Mouse (Mus musculus): Measurements from ENCODE around the gene Nt5dc2. TPM values are rescaled to one million over a fixed set of nuclear protein-coding genes. Genes with fewer than 3 reads are reported as not detected.

The Nt5dc2 gene
- polyA plus RNA-seq (2014; fragmentation: Illumina TruSeq; extraction: RNeasy Lipid Tissue Mini Kit (QIAGEN cat#74804); ENCODE audit: insufficient read depth, low read depth, low replicate concordance): 48.3 TPM

DNA sequence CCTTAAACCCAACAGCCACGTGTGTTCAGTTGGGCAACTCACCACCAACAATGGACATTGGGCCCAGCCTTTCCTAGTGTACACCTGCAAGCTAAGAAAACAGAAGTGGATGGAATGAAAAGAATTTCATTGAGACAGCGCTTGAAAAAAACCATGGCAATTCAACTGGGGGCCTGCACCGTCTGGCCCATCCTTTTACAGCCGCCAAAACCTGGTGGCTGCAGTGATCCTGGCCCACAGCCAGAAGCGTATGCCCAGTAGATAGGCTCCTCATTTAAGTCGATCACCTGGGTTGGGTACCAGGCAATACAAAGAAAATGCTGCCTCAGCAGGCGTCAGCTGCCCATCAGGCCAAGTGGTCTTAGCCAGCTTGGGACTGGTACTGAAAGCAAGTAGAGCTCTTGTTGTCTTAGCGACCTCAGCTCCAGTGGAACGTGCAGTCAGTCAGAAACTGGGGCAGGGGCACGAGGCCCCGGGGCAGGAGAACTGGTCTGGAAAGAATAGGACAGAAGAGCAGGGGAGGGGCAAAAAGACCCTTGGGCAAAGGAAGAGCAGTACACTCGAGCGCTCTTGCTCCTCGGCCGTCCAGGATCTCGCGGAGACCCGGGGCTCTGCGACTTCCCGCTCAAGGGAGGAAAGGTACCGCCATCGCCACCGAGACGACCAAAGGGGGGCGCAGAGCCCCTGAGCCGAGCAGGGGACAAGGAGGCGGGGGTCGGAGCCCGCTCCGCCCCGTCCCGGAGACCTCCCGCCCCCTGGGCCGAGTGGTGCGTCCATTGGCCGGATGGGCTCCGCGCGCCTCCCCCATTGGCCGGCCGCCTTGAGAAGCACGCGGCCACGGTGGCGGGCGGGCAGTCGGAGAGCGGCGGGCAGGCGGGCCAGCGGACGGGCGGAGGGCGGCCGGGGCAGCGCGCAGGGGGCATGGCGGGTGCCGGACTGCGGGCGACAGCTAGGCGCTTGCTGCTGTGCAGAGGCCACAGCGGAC is at the start of gene Nt5dc2:
Gene Nt5dc2, plus strand, starts transcription at position 818 of the 985 bp plus-strand sequence.

DNA sequence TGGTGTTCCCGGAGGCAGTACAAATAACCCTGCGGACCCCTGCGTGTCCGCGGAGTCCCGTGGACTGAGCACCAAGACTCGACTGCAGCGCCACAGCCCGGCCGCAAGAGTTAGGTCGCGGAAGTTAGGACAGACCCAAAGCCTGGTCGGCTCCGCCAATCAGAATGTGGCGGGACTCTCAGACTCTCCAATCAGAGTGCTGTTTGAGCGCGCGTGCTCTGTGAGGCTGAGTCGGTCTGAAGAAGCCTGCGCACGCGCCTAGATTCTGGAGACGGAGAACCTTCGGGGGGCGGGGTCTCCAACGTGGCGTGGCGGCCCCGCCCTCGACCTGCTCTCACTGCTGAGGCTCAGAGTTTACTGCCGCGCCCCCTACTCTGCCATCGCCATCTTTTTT is 2.0 kb upstream of the Nt5dc2 start, which contains the start of gene Smim4:
Gene Smim4, minus strand, starts transcription at position 131 of the 394 bp plus-strand sequence.

DNA sequence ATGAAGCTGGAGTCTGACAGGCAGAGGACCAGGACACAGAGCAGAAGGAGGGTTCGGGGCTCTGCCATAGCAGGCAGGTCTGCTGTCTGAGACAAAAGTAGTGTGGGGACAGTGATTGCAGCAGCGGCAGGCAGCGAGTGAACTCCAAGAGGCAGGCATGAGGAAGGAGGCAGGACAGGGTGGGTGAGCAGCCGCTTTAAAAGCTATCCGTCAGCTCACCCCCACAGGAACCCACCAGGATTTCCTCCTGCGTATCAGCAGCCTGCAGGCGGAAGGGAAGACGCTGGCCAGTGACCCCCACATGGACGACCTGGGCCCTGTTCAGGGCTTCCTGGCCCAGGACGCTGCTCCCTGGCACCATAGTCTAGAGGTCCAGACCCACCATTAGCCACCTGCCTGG is 37.6 kb downstream of the Nt5dc2 start, which contains the start of gene Stab1:
Gene Stab1, minus strand, starts transcription at position 217 of the 400 bp plus-strand sequence.

Other genes with a start within 250 kb of the Nt5dc2 start
- 72.1 TPM for gene Itih4, start 244.6 kb upstream of the Nt5dc2 start, polyA plus RNA-seq (2014; fragmentation: Illumina TruSeq; extraction: RNeasy Lipid Tissue Mini Kit (QIAGEN cat#74804); ENCODE audit: insufficient read depth, low read depth, low replicate concordance)
- gene Itih3, start 207.3 kb upstream of the Nt5dc2 start, polyA plus RNA-seq (2014; fragmentation: Illumina TruSeq; extraction: RNeasy Lipid Tissue Mini Kit (QIAGEN cat#74804); ENCODE audit: insufficient read depth, low read depth, low replicate concordance): 0.75 TPM
- gene Itih1, start 187.8 kb upstream of the Nt5dc2 start, polyA plus RNA-seq (2014; fragmentation: Illumina TruSeq; extraction: RNeasy Lipid Tissue Mini Kit (QIAGEN cat#74804); ENCODE audit: insufficient read depth, low read depth, low replicate concordance): 1.0 TPM
- 3.6 TPM for gene Nek4, start 179.7 kb upstream of the Nt5dc2 start, polyA plus RNA-seq (2014; fragmentation: Illumina TruSeq; extraction: RNeasy Lipid Tissue Mini Kit (QIAGEN cat#74804); ENCODE audit: insufficient read depth, low read depth, low replicate concordance)
- gene Glt8d1, start 129.7 kb upstream of the Nt5dc2 start, polyA plus RNA-seq (2014; fragmentation: Illumina TruSeq; extraction: RNeasy Lipid Tissue Mini Kit (QIAGEN cat#74804); ENCODE audit: insufficient read depth, low read depth, low replicate concordance): 47.2 TPM
- 296 TPM for gene Spcs1, start 129.4 kb upstream of the Nt5dc2 start, polyA plus RNA-seq (2014; fragmentation: Illumina TruSeq; extraction: RNeasy Lipid Tissue Mini Kit (QIAGEN cat#74804); ENCODE audit: insufficient read depth, low read depth, low replicate concordance)
- 10.1 TPM for gene Pbrm1, start 111.9 kb upstream of the Nt5dc2 start, polyA plus RNA-seq (2014; fragmentation: Illumina TruSeq; extraction: RNeasy Lipid Tissue Mini Kit (QIAGEN cat#74804); ENCODE audit: insufficient read depth, low read depth, low replicate concordance)
- gene Gnl3, start 111.9 kb upstream of the Nt5dc2 start, polyA plus RNA-seq (2014; fragmentation: Illumina TruSeq; extraction: RNeasy Lipid Tissue Mini Kit (QIAGEN cat#74804); ENCODE audit: insufficient read depth, low read depth, low replicate concordance): 24.8 TPM
- gene Smim4, start 2.1 kb upstream of the Nt5dc2 start, polyA plus RNA-seq (2014; fragmentation: Illumina TruSeq; extraction: RNeasy Lipid Tissue Mini Kit (QIAGEN cat#74804); ENCODE audit: insufficient read depth, low read depth, low replicate concordance): 81.6 TPM
- 34.1 TPM for gene Stab1, start 37.6 kb downstream of the Nt5dc2 start, polyA plus RNA-seq (2014; fragmentation: Illumina TruSeq; extraction: RNeasy Lipid Tissue Mini Kit (QIAGEN cat#74804); ENCODE audit: insufficient read depth, low read depth, low replicate concordance)
- 76.0 TPM for gene Tnnc1, start 77.3 kb downstream of the Nt5dc2 start, polyA plus RNA-seq (2014; fragmentation: Illumina TruSeq; extraction: RNeasy Lipid Tissue Mini Kit (QIAGEN cat#74804); ENCODE audit: insufficient read depth, low read depth, low replicate concordance)
- gene Nisch, start 85.9 kb downstream of the Nt5dc2 start, polyA plus RNA-seq (2014; fragmentation: Illumina TruSeq; extraction: RNeasy Lipid Tissue Mini Kit (QIAGEN cat#74804); ENCODE audit: insufficient read depth, low read depth, low replicate concordance): 81.2 TPM
- gene Sema3g, start 86.8 kb downstream of the Nt5dc2 start, polyA plus RNA-seq (2014; fragmentation: Illumina TruSeq; extraction: RNeasy Lipid Tissue Mini Kit (QIAGEN cat#74804); ENCODE audit: insufficient read depth, low read depth, low replicate concordance): 65.0 TPM
- gene Phf7, start 120.3 kb downstream of the Nt5dc2 start, polyA plus RNA-seq (2014; fragmentation: Illumina TruSeq; extraction: RNeasy Lipid Tissue Mini Kit (QIAGEN cat#74804); ENCODE audit: insufficient read depth, low read depth, low replicate concordance): 5.0 TPM
- gene Bap1, start 120.4 kb downstream of the Nt5dc2 start, polyA plus RNA-seq (2014; fragmentation: Illumina TruSeq; extraction: RNeasy Lipid Tissue Mini Kit (QIAGEN cat#74804); ENCODE audit: insufficient read depth, low read depth, low replicate concordance): 25.0 TPM
- gene Dnah1, start 192.8 kb downstream of the Nt5dc2 start, polyA plus RNA-seq (2014; fragmentation: Illumina TruSeq; extraction: RNeasy Lipid Tissue Mini Kit (QIAGEN cat#74804); ENCODE audit: insufficient read depth, low read depth, low replicate concordance): 0.99 TPM
- gene Capn7, start 205.6 kb downstream of the Nt5dc2 start, polyA plus RNA-seq (2014; fragmentation: Illumina TruSeq; extraction: RNeasy Lipid Tissue Mini Kit (QIAGEN cat#74804); ENCODE audit: insufficient read depth, low read depth, low replicate concordance): 14.6 TPM